Comparison of ENCODE assay signal across 16 mouse cellular contexts in genomic region chr17:27726527-27726926, GRCm38 (mm10). TPM values are rescaled to one million over a fixed set of nuclear protein-coding genes. Genes with fewer than 3 reads are reported as not detected.
"Had no signal": no experiment of that assay in that cellular context is flagged by ENCODE, and none has a peak within 500 bp of the region (broad histone marks: within the 10 kb centered on the region; RNA-seq: fewer than 3 reads in every experiment).

No protein-coding gene starts in this region.

- H3K4me2 ChIP-seq: liver, embryonic 11.5 days; liver, embryonic 15.5 days; midbrain, embryonic 13.5 days; neural tube, embryonic 12.5 days had no signal

- H3K9ac ChIP-seq: liver, embryonic 15.5 days; midbrain, embryonic 13.5 days; neural tube, embryonic 12.5 days had no signal

- H3K4me3 ChIP-seq: left cerebral cortex, adult 2 months; liver, embryonic 15.5 days; midbrain, embryonic 13.5 days; myocyte; neural tube, embryonic 12.5 days had no signal

- H3K36me3 ChIP-seq: liver, embryonic 15.5 days; midbrain, embryonic 13.5 days; neural tube, embryonic 12.5 days had no signal

- H3K27me3 ChIP-seq: midbrain, embryonic 13.5 days; neural tube, embryonic 12.5 days had no signal

- H3K27ac ChIP-seq: left cerebral cortex, adult 2 months; liver, embryonic 15.5 days; midbrain, embryonic 13.5 days; neural tube, embryonic 12.5 days had no signal

- H3K4me1 ChIP-seq: liver, embryonic 15.5 days had no signal

- H3K9me3 ChIP-seq: liver, embryonic 15.5 days; midbrain, embryonic 13.5 days; neural tube, embryonic 12.5 days had no signal

- DNase-seq: kidney, adult 11 months; kidney, adult 9 months; lung, adult 2 months; lung, postnatal 36 days; right cerebral cortex, postnatal 14 days; thymus, postnatal 36 days had no signal

- ATAC-seq: lung, postnatal 0 days; midbrain, embryonic 13.5 days had no signal

RNA-seq across cellular contexts. Expression of gene Spdef, which starts 2.2 kb away (rescaled TPM):
- total RNA-seq: layer of hippocampus, postnatal 25 days; megakaryocyte progenitor cell, adult 5-6 weeks; neutrophil, adult 5-6 weeks had no signal
- polyA plus RNA-seq: liver, embryonic 11.5 days; liver, embryonic 15.5 days had no signal
